Mouse (Mus musculus): Measurements from ENCODE around the gene Nolc1. TPM values are rescaled to one million over a fixed set of nuclear protein-coding genes. Genes with fewer than 3 reads are reported as not detected.

Nolc1 gene
- polyA plus RNA-seq, 1 experiment from 2014 or later = 79.7 TPM

GRCm38 (mm10) chr19:46033911-46034310 lies 41.8 kb upstream of the Nolc1 start:
- Histone ChIP-seq H3K9me3 (ENCODE audit: control insufficient read depth, low read depth, low read length) (no peaks in the 10 kb centered on the region), H3K27ac (ENCODE audit: low read length) (no peak overlapping the region), H3K4me2 (replicated peaks; ENCODE audit: low read depth, low read length) (no peak overlapping the region), H3K9ac (replicated peaks; ENCODE audit: low read depth, low read length) (no peak overlapping the region), H3K4me1 (ENCODE audit: control insufficient read depth, insufficient read depth, low read length) (peaks cover 17% of the 10 kb centered on the region), H3K27me3 (ENCODE audit: control insufficient read depth, insufficient read depth, low read length) (no peaks in the 10 kb centered on the region), H3K4me3 (ENCODE audit: low read depth, low read length) (no peak overlapping the region), H3K36me3 (ENCODE audit: control insufficient read depth, insufficient read depth, low read length) (peaks cover 58% of the 10 kb centered on the region)
- WGBS = 93% methylated on average over 11 of the region's 11 CpGs
- no peak for ATAC-seq (ENCODE audit: insufficient number of reproducible peaks, insufficient read depth, low FRiP score, low read depth)

GRCm38 (mm10) chr19:46035971-46036370 lies 39.7 kb upstream of the Nolc1 start:
- Histone ChIP-seq H3K9ac (replicated peaks; ENCODE audit: low read depth, low read length) (no peak overlapping the region), H3K27me3 (ENCODE audit: control insufficient read depth, insufficient read depth, low read length) (no peaks in the 10 kb centered on the region), H3K36me3 (ENCODE audit: control insufficient read depth, insufficient read depth, low read length) (peaks cover 56% of the 10 kb centered on the region), H3K9me3 (ENCODE audit: control insufficient read depth, low read depth, low read length) (no peaks in the 10 kb centered on the region), H3K4me2 (replicated peaks; ENCODE audit: low read depth, low read length) (no peak overlapping the region), H3K27ac (ENCODE audit: low read length) (no peak overlapping the region), H3K4me1 (ENCODE audit: control insufficient read depth, insufficient read depth, low read length) (peaks cover 30% of the 10 kb centered on the region), H3K4me3 (ENCODE audit: low read depth, low read length) (no peak overlapping the region)
- 90% methylated on average over 13 of the region's 13 CpGs for WGBS
- no peak for ATAC-seq (ENCODE audit: insufficient number of reproducible peaks, insufficient read depth, low FRiP score, low read depth)

- Histone ChIP-seq H3K4me2 (replicated peaks; ENCODE audit: low read depth, low read length) (peak overlapping the region; percentile 98), H3K27ac (ENCODE audit: low read length) (peak overlapping the region; percentile 95; the same call in 1 of the 2 replicates), H3K4me3 (ENCODE audit: low read depth, low read length) (peak overlapping the region; percentile 90), H3K9me3 (ENCODE audit: control insufficient read depth, low read depth, low read length) (no peaks in the 10 kb centered on the region), H3K27me3 (ENCODE audit: control insufficient read depth, insufficient read depth, low read length) (no peaks in the 10 kb centered on the region), H3K9ac (replicated peaks; ENCODE audit: low read depth, low read length) (peak overlapping the region; percentile 28; the same call in 1 of the 2 replicates), H3K36me3 (ENCODE audit: control insufficient read depth, insufficient read depth, low read length) (peaks cover 51% of the 10 kb centered on the region), H3K4me1 (ENCODE audit: control insufficient read depth, insufficient read depth, low read length) (peaks cover 37% of the 10 kb centered on the region)
- 71% methylated on average over 13 of the region's 13 CpGs for WGBS
- ATAC-seq (ENCODE audit: insufficient number of reproducible peaks, insufficient read depth, low FRiP score, low read depth) = no peak
Observed at GRCm38 (mm10) chr19:46036477-46037242, 39.0 kb upstream of the Nolc1 start.

- H3K9ac ChIP-seq (replicated peaks; ENCODE audit: low read depth, low read length) = peak overlapping the region; percentile 94
- WGBS = 15% methylated on average over 6 of the region's 6 CpGs
- no peaks in the 10 kb centered on the region for H3K9me3 ChIP-seq (ENCODE audit: control insufficient read depth, low read depth, low read length)
- H3K27me3 ChIP-seq (ENCODE audit: control insufficient read depth, insufficient read depth, low read length) = no peaks in the 10 kb centered on the region
- H3K4me3 ChIP-seq (ENCODE audit: low read depth, low read length) = peak overlapping the region; percentile 90
- peak overlapping the region; percentile 95; the same call in 1 of the 2 replicates for H3K27ac ChIP-seq (ENCODE audit: low read length)
- H3K4me2 ChIP-seq (replicated peaks; ENCODE audit: low read depth, low read length) = peak overlapping the region; percentile 98
- no peak for ATAC-seq (ENCODE audit: insufficient number of reproducible peaks, insufficient read depth, low FRiP score, low read depth)
- H3K4me1 ChIP-seq (ENCODE audit: control insufficient read depth, insufficient read depth, low read length) = peaks cover 44% of the 10 kb centered on the region
- peaks cover 43% of the 10 kb centered on the region for H3K36me3 ChIP-seq (ENCODE audit: control insufficient read depth, insufficient read depth, low read length)
Observed at GRCm38 (mm10) chr19:46037243-46037924, 38.3 kb upstream of the Nolc1 start.

GRCm38 (mm10) chr19:46037925-46038850 lies 37.5 kb upstream of the Nolc1 start:
- 5% methylated on average over 13 of the region's 13 CpGs for WGBS
- Histone ChIP-seq H3K27ac (ENCODE audit: low read length) (peak overlapping the region; percentile 95), H3K27me3 (ENCODE audit: control insufficient read depth, insufficient read depth, low read length) (no peaks in the 10 kb centered on the region), H3K4me2 (replicated peaks; ENCODE audit: low read depth, low read length) (peak overlapping the region; percentile 98), H3K9me3 (ENCODE audit: control insufficient read depth, low read depth, low read length) (no peaks in the 10 kb centered on the region), H3K4me3 (ENCODE audit: low read depth, low read length) (peak overlapping the region; percentile 90), H3K36me3 (ENCODE audit: control insufficient read depth, insufficient read depth, low read length) (peaks cover 35% of the 10 kb centered on the region), H3K9ac (replicated peaks; ENCODE audit: low read depth, low read length) (peak overlapping the region; percentile 94), H3K4me1 (ENCODE audit: control insufficient read depth, insufficient read depth, low read length) (peaks cover 52% of the 10 kb centered on the region)
- ATAC-seq (ENCODE audit: insufficient number of reproducible peaks, insufficient read depth, low FRiP score, low read depth) = no peak

- no peaks in the 10 kb centered on the region for H3K9me3 ChIP-seq (ENCODE audit: control insufficient read depth, low read depth, low read length)
- no peaks in the 10 kb centered on the region for H3K27me3 ChIP-seq (ENCODE audit: control insufficient read depth, insufficient read depth, low read length)
- peak; percentile 5; the same call in 1 of the 2 replicates for ATAC-seq (ENCODE audit: insufficient number of reproducible peaks, insufficient read depth, low FRiP score, low read depth)
- peak overlapping the region; percentile 95 for H3K27ac ChIP-seq (ENCODE audit: low read length)
- peak overlapping the region; percentile 94 for H3K9ac ChIP-seq (replicated peaks; ENCODE audit: low read depth, low read length)
- H3K4me2 ChIP-seq (replicated peaks; ENCODE audit: low read depth, low read length) = peak overlapping the region; percentile 98
- WGBS = 2% methylated on average over 14 of the region's 17 CpGs
- peak overlapping the region; percentile 90 for H3K4me3 ChIP-seq (ENCODE audit: low read depth, low read length)
- peaks cover 59% of the 10 kb centered on the region for H3K4me1 ChIP-seq (ENCODE audit: control insufficient read depth, insufficient read depth, low read length)
- peaks cover 29% of the 10 kb centered on the region for H3K36me3 ChIP-seq (ENCODE audit: control insufficient read depth, insufficient read depth, low read length)
Observed at GRCm38 (mm10) chr19:46038851-46039260, 36.8 kb upstream of the Nolc1 start.

- 2% methylated on average over 13 of the region's 30 CpGs for WGBS
- peaks cover 62% of the 10 kb centered on the region for H3K4me1 ChIP-seq (ENCODE audit: control insufficient read depth, insufficient read depth, low read length)
- H3K27me3 ChIP-seq (ENCODE audit: control insufficient read depth, insufficient read depth, low read length) = no peaks in the 10 kb centered on the region
Observed at GRCm38 (mm10) chr19:46039478-46039877, 36.2 kb upstream of the Nolc1 start.

More at GRCm38 (mm10) chr19:46039478-46039877, 36.2 kb upstream of the Nolc1 start:
- peak; percentile 80 for ATAC-seq (ENCODE audit: insufficient number of reproducible peaks, insufficient read depth, low FRiP score, low read depth)
- Histone ChIP-seq H3K4me2 (replicated peaks; ENCODE audit: low read depth, low read length) (peak overlapping the region; percentile 98), H3K9me3 (ENCODE audit: control insufficient read depth, low read depth, low read length) (no peaks in the 10 kb centered on the region), H3K9ac (replicated peaks; ENCODE audit: low read depth, low read length) (peak overlapping the region; percentile 94), H3K36me3 (ENCODE audit: control insufficient read depth, insufficient read depth, low read length) (peaks cover 23% of the 10 kb centered on the region), H3K27ac (ENCODE audit: low read length) (peak overlapping the region; percentile 95), H3K4me3 (ENCODE audit: low read depth, low read length) (peak overlapping the region; percentile 90)

Data from stomach, embryonic 14.5 days (tissue).